Mouse (Mus musculus): ENCODE data around the gene Wnt9b.
A peak's percentile ranks its signal among the peaks of the same experiment; 100 is the strongest.
"Not testable (repeated sequence)": the region's sequence is repeated elsewhere in the genome, so short reads cannot be mapped to it uniquely, and the experiment has no call there.

Gene Wnt9b

DNA sequence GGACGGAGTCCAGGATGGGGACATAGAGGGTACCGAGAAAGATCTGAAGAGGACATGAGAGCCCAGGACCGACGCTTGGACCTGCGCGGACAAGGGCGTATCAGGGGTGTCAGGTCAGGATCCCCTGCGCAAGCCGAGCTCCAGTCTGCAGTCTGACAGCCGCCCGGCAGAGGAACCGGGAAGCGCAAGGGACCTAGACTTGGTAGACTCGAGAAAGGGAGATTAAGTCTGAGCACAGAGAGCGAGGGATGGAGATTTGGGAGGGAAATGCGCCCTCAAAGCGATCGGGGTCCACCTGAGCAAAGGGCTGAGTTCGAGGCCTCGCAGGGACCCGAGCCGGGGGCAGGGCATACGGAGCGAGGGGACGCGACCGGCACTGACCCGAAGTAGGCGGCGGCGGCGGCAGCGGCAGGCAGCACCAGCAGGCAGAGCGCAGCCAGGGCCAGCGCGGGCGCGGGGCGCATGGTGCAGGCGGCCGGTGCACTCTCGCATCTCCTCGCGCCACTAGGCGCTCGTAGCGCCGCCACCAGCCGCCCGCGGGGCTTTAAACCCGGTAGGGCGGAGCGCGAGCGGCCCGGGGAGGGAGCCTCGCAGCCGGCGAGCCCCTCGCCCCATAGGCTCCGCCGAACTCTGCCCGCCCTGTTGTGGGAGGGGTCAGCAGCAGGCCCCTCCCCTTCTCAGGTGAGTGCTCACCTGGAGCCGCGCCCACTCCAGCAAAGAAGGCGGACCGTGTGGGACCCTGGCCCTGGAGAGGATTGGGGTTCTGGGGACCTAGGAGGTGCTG is at the start of gene Wnt9b:
Gene Wnt9b, minus strand, starts transcription at position 516 of the 784 bp plus-strand sequence.
- DNase-seq = peak; percentile 64

DNA sequence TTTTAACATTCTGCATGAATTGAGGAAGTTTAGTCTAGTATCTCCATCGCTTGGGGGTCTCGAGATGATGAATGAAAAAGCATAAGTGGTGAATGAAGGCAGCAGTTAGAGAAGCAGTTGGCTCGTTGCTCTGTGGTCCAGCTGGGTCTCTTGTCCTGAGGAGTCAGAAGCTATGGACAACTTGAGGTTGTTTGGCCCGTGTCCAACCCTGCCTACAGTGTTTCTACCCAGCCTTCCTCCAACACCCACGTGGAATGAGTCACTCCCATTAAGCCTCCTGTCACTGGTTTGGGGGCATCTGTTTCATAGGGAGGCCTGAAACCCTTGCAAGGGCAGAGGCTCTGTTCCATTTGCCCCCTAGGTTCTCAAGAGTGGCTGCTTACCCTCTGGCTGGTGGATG is 40.3 kb upstream of the Wnt9b start:
- DNase-seq = no peak

DNA sequence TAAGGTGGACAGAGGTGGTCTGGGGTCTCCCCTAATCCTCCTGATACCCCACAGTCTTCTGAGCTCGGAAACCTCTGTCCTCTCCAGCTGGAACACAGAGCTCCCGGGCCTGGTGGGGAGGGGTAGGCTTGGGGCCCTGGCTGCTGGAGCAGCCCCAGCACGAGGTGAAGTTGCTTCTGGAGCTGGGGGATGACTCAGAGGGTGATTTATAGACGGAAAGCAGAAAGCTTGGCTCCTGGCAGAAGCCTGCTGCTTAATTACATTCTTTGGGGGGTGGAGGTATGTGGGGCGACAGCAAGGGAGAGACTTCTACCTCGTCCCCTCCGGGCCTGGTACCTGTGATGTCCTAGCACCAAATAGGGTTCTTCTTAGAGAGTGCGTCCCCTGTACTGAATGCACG is 30.5 kb upstream of the Wnt9b start:
- no peak for DNase-seq

DNA sequence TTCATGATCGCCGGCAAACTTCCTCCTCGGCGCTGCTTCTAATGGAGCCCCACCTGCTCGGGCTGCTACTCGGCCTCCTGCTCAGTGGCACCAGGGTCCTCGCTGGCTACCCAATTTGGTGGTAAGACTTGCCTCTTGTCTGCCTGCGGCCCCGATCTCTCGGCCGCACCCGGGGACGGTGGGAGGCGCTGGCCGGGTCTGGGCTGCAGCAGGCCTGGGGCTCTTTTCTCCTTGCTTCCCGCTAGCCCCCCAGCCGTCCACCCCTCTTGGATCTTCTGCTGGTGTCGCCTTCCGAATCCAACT is 24.6 kb upstream of the Wnt9b start:
- no peak for DNase-seq

DNA sequence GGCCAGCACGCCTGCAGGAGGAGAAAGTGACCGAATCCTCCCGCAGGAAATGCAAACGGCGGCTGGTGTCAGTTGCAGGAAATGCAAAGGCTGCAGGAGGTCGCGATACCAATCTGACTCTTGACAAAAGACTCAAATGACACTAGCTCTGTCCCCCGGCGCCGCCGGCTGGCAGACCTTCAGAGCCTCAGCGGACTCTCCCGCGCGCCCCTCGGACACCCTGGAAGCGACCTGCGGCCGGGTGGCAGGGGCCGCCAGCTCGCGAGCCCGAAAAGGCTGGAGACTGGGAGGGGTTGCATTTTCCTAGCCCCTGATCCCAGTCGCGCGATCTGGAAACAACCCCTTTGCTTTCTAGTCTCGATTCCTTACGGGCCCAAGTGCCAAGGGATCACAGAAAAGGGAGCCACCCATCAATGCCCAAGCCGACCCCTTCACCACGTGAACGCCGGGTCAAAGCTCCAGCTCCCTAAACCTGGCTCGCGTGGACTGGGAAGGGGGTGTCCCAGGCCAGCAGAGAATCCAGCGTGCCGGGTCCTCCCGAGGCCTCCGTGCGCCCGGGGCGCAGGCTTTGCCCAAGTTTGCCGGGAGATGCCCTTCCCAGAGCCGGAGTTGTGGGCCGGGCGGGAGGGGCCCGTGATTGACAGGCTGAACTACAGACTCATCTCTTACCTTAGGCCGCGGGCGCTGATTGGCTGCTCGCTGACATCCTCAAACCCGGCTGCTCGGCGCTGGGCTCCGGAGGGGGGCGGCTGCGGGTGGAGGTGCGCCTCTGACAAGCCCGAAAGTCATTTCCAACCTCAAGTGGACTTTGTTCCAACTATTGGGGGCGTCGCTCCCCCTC is 24.0 kb upstream of the Wnt9b start, which contains the start of gene Wnt3:
Gene Wnt3, plus strand, starts transcription at position 764 of the 841 bp plus-strand sequence.
- no peak for DNase-seq

DNA sequence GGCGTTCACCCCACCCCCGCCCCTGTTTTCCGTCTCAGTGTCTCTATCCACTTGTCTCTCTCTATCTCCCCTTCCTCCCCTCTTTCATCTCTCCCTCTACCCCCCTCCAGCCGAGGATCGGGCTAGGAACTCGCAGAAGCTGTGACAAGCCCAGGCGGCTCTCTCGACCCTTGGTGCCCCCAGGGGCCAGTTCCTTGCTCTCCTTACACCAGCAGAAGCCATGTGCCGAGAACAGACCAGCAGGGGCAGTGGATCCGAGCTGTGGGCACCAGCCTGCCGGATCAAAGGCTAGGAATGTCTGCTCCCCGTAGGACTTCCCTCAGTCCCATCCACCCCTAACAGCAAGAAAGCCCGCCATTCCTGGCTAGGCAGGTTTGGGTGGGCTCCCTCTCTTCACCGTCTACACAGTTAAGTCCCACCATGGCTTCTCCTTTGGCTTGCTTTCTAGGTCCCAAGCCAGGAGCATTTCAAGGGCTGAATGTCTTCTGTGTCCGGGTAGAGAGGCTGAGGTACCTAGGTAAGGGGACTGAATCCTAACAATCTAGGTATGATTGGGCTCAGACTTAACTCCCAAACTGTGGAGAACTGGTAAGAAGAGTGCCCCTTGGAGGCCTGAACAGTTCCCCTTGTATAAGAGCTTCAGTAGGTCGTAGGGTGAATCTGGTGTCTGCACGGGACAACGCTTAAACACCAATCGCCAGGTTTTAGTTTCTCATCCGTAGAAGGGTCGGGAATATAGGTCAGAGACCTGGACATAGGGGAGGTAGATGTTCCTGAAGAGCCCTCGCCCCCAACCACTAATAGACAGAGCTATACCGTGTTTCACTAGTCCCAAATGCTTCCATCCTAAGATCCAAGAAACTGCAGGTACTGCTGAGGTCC is 23.1 kb upstream of the Wnt9b start:
- no peak for DNase-seq

DNA sequence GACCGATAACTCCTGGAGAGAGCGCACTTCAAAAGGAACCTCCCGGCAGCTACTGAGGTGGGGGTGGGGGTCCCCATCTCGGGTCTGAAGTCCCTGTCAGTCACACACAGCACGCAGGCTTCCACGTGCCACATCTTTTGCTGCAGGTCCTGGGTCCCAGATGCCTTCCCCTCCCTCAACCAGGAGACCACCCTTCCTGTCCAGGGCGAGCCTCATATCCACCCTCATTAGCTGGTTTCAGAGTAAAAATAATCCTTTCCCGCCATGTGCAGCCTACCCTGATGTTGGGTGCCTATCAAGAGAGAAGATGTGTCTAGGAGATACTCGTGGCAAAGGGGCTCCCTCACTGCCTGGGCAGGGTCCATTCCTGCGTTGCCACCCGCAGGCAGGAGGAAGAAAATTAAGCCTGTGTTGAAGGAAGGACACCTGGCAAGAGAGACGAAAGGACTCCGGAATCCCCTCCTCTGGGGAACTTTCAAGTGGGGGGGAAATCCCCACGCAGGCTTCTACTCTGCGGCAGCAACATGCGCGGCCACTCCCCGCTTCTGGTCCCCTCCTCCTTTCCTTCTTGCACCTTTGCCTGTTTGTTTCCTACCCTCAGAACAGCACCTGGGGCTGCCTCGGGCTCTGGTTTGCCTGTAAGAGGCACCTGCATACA is 21.7 kb upstream of the Wnt9b start:
- DNase-seq = no peak

DNA sequence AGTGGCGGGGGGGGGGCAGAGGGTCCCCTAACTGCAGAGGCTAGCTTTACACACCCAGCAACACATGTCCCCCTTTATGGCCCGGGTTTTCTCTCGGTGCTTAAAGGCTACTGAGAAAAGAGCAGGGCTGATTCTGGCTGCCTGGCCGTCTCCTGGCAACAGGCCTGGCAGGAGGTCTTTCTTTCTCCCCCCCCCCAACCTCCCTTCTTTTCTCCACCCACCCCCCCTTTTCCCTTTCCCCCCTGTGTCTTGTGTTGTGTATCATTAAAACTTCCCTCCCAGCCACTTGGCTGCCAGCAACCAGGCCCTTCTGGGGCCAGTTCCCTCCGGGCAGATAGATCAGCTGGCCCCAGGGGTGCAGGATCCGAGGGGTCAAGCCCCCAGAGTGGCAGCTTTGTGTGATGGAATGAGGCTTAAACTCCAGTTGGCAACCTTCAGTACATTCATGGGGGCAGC is 16.0 kb upstream of the Wnt9b start:
- DNase-seq = no peak

DNA sequence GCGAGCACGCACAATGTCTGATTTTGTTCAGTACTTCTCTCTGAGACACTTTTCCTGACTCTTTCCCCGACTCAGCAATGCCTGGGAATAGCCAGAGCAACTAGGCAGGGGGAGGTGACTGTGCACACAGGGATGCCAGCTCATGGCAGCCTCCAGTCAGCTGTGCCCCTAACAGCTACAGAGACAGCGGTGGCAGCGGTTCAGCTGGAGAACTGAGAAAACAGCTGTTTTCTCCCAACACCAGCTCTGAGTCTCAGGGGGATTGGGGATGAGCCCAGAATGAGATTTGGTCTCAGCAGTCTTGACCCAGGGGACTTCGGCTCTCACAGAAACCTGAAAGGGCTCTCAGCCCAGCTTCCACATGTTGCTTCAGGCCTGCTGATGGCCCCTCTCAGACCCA is 15.0 kb upstream of the Wnt9b start:
- no peak for DNase-seq

DNA sequence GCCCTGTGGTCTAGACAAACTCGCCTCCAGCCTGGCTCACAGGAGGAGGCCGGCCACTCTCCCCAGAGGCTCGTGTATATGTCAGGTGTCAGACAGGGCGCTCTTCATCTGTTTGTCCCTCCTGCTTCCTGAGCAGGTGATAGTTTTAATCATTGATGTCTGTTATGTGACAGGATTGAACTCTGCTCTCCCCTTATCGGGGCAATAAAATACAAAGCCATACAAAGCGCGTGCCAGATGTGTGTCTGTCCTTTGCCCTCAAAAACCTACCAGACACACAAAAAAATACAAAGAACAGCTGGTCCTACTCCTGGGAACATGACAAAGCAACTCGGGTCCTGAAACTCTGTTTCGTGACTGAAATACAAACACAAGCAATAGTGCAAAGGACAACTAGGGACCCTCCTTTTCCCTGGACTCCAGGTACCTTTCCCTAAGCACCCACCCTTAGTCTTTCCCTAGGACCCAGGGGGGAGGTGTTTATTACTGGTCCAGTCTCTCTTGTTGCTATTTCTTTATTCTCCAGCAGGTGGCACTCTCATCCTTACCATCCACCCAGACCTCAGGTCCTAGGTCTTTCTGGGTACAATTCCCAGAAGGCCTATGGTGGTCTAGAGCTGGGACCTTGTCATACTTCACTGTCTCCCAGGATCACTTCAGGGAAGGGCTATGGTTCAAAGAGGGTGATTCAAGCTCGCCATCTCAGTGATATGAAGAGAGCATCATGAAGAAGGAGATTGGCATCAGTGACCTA is 14.0 kb upstream of the Wnt9b start:
- DNase-seq = no peak

DNA sequence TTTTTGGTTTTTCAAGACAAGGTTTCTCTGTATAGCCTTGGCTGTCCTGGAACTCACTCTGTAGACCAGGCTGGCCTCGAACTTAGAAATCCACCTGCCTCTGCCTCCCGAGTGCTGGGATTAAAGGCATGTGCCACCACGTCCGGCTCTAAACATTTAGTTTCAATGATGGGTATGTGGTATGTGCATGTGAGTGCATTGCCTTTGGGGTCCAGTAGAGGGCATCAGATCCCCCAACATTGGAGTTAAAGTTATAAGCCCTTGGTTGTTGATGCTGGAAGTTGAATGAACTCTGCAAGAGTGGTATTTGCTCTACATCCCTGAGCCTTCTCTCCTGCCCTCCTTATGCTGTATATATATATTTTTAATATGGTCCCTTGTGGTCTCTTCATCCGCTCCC is 11.3 kb upstream of the Wnt9b start:
- DNase-seq = not testable (repeated sequence)

DNA sequence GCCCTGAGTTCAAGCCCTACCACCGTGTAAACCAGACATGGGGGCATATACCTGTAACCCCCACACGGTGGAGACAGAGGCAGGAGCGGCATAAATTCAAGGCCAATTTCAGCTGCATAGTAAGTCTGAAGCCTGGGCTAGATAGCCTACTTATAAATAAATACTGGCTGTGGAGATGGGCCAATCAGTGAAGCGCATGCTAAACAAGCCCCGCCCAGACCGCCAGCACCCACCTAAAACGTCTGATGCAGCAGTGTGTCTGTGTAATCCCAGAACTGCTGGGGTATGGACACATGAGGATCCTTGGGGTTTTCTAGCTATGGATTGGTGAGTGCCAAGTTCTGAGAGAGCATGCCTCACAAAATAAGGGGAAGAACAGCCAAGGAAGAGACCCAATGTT is 10.5 kb upstream of the Wnt9b start:
- DNase-seq = no peak

DNA sequence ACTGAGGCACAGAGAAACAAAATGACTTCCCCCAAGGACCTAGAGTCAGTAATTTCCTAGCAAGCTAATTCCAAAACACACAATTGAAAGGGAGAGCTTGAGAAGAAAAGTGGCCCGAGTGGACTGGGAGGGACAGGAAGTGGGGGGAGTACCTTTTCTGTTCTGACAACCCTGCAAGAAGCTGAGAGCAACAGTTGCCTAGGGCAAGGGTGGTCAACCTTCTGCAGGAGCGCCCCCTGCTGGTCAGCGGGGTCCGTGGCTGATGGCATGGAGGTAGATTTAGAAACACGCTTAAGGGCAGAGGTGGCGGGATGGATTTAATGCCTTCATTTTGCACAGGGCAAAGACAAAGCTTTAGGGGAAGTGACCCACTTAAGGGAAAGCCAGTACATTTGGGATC is 9.1 kb upstream of the Wnt9b start:
- DNase-seq = peak; percentile 67

DNA sequence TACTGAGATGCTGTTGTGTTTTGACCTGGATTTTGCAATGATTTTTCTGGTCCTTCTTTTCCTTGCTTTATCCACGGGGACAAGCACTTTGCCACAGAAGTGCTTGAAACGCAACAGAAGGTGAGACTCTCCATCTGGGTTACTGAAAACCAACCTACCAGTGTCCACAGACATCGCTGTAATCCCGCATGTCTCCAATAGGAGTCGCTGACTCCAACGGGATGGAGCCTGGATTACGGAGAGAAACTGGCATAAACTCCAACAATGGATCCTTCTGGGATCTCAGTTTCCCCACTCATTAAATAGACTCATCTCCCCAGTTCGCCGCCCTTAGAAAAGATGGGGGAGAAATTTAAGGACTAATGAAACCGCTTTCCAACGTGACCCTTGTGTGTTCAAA is 8.4 kb upstream of the Wnt9b start:
- no peak for DNase-seq

DNA sequence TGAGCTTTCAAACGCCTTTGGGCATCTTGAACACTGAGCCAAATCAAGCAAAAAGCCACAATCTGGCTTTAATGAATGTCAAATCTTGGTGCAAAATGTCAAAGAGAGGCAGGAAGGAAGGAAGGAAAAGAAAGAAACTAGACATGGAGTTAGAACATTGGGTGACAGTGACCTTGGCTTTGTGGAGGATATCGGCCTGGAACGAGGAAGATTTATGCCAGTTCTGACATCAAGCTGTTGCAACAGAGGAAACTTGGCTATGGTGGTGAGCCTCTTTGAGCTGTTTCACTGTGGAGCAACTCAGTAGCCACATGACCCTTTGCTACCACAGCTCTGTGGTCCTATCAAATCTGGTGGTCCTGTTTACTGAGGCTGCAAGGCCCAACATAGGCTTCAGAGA is 991 bp upstream of the Wnt9b start:
- no peak for DNase-seq

DNA sequence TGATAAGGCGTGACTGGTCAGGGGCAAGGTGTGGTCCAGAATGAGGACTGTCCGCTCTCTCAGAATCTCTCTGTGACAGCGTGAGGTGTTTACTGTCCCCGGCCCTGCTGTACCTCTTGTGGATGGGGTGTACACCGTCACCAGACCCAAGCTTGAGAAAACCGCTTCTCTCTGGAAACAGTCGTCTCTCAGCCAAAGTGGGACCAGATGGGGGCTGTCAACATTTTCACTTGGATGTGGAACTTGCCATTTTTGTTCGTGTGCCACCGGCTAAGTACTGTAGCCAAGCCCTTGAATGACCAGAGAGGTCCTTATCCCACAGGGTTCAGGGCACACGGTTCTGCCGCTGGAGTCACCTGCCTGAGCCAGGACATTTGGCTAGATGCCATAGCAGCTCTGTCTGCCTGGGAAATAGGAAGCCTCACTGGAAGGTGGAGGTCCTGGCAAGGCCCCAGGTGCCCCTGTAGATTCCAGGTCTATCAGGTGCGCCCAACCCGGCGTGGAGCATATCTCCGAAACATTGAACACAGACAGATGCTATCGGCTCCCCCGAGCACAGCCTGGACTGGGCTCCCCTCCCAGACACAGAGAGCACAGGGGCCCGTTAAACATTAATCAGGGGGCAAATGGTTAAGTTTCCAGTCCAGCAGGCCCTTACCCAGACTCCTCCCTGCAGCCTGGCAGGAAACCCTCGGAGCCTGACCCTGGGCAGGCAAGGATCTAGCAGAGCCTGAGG is 14.4 kb downstream of the Wnt9b start:
- peak; percentile 94 for DNase-seq

DNA sequence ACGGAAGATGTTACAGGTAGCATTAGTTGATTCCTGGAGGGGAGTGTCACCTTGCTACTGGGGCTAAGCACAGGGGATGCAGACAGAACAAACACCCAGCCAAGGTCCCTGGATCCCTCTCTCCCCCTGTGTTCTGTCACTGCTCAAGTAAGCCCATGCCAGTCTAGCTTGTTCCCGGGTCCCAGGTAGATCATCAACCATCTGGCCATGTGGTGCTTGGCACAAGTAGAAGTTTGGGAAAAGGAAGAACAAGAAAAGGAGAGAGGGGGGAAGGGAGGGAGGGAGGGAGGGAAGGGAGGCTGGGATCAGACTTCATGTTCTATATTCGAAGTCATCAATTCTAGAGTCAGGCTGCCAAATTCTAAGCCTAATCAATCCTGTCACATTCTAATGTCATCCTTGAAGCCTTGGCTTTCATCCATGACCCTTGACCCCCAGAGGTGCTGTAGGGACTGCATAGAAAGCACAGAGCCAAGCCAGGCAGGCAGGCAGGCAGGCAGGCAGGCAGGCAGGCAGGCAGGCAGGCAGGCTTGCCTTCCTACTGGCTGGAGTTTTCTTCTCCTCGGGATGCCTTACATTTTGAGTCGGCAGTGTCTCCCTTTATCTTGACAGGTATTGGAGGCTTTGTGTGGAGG is 15.1 kb downstream of the Wnt9b start:
- peak; percentile 79 for DNase-seq

DNA sequence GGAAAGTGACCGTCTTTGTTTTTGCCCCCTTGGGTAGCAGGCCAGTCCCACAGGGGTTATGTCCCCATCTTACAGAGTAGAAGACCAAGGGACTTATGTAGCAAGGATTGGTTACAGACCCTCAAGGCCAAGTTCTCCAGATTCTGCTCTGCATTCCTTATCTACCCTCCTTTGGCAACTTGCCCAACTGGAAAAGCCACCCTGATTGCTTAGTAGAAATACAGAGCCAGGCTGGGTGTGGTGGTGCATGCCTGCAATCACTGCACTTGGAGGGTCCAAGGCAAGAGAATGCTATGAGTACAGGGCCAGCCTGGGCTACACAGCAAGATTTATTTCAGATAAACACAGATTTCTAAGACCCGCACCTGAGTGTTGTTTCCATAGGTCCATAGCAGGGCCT is 15.7 kb downstream of the Wnt9b start:
- DNase-seq = no peak

DNA sequence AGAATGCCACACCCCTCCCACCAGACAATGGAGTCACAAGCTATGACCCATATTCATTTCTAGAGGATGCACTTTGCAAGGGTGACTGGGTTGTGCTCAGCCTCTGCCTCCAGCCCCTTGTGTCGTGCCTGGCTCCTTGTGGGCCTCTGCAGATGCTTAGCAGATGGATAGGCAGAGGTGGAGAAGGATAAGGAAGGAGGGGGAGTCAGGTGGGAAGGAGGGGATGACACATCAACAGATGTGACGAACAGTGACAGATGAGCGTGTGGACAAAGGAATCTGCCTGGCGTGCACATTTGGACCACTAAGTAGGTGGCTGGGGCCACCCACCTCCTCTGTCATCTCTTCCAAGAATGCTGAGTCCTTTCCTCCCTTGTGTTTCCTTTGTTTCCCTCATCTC is 16.6 kb downstream of the Wnt9b start:
- no peak for DNase-seq

DNA sequence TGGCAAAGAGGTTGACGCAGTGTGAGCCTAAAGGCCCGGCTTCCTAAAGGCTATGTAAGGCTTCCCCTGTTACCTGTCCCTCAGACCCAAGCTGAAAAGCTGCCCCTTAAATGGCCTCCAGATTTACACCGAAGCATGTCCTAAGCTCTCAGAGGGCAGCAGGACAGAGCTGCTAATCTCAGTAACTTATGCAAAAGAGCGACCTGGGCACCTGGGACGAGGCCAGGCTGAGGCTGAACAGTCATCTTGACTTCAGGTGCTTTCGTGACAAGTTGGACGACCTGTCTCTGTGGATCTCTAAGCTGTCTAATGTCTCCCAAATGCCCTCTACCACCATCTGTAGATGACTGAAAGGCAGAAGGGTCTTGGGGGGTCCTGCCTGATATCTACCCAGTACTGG is 17.3 kb downstream of the Wnt9b start:
- DNase-seq = peak; percentile 55

DNA sequence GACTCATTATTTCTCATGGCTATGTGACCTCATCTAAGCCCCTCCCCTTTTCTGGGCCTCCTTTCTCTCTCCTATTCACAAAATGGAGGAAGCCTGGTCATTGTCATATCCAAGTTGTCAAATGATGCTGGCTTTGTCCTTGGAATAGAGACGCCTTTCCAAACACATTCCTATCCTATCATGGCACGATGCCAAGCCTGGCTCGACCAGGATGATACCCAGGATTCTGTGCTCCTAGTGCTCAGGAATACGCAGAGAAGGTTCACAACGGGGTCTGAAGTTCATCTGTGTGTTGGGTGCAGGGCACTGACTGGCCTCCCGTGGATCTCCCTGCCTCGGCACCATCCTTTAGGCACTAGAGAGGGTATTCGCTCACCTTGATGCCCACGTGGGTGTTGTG is 18.0 kb downstream of the Wnt9b start:
- no peak for DNase-seq

Measured in kidney, adult 11 months (tissue).